In the genomic region with DNA sequence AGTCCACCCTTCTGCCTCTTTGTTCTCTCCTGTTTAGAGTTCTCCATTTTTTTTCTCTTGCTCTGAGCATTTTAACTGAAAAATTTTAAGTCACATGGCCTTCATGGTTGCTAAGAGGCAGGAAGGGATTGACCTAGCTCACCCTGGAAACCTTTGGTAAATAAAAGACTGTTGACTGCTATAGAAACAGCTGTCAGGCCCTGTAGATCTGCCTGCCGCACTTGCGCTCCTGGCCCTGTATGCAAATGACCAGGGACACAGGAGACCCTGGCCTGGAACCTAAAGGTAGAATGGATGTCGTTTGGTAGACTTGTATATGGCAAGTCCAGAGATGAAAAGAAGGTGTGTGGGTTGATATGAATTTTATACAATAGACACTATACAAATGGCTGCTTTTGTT, we compare ENCODE assay signal across 12 mouse cellular contexts.
"Had no signal": no experiment of that assay in that cellular context is flagged by ENCODE, and none has a peak within 500 bp of the region (broad histone marks: within the 10 kb centered on the region; RNA-seq: fewer than 3 reads in every experiment).

No protein-coding gene starts in this region.

- H3K4me2 ChIP-seq: kidney, embryonic 15.5 days; limb, embryonic 13.5 days; liver, embryonic 13.5 days; neural tube, embryonic 12.5 days had no signal

- DNase-seq: kidney, adult 2 months; kidney, postnatal 14 days; left cerebral cortex, postnatal 4 days; liver, embryonic 13.5 days; lung, adult 18-20 months; lung, postnatal 36 days; thymus, adult 2 months; thymus, postnatal 25 days had no signal

- H3K4me3 ChIP-seq: kidney, embryonic 15.5 days; limb, embryonic 13.5 days; liver, embryonic 13.5 days; neural tube, embryonic 12.5 days had no signal

- H3K4me1 ChIP-seq: kidney, embryonic 15.5 days; limb, embryonic 13.5 days; liver, embryonic 13.5 days had no signal

- H3K27ac ChIP-seq: kidney, embryonic 15.5 days; limb, embryonic 13.5 days; liver, embryonic 13.5 days; neural tube, embryonic 12.5 days had no signal

- ATAC-seq: inflammation-experienced regulatory T-cells, adult 6 months had no signal

- H3K9me3 ChIP-seq: kidney, embryonic 15.5 days; limb, embryonic 13.5 days; liver, embryonic 13.5 days; neural tube, embryonic 12.5 days had no signal

- H3K36me3 ChIP-seq: kidney, embryonic 15.5 days; limb, embryonic 13.5 days; liver, embryonic 13.5 days; neural tube, embryonic 12.5 days had no signal

- H3K27me3 ChIP-seq: kidney, embryonic 15.5 days; limb, embryonic 13.5 days; liver, embryonic 13.5 days; neural tube, embryonic 12.5 days had no signal

- H3K9ac ChIP-seq: kidney, embryonic 15.5 days; limb, embryonic 13.5 days; liver, embryonic 13.5 days; neural tube, embryonic 12.5 days had no signal
